Mouse (Mus musculus): ENCODE measurements around the gene Gys2. TPM values are rescaled to one million over a fixed set of nuclear protein-coding genes. Genes with fewer than 3 reads are reported as not detected.
"Not testable (repeated sequence)": the region's sequence is repeated elsewhere in the genome, so short reads cannot be mapped to it uniquely, and the experiment has no call there.

Gene Gys2
- polyA plus RNA-seq (2015; fragmentation: Nextera tagmentation; extraction: Ambion mirVana) = 1.6 and 4.4 TPM in 2 replicates

GRCm38 (mm10) chr6:142472801-142473203, at the start of gene Gys2:
Gene Gys2 (minus strand): TSS chr6:142473109.
- Histone ChIP-seq H3K9me3 (no peaks in the 10 kb centered on the region), H3K4me1 (no peaks in the 10 kb centered on the region), H3K4me2 (no peak within 1 kb of the TSS), H3K9ac (no peak within 1 kb of the TSS), H3K36me3 (no peaks in the 10 kb centered on the region), H3K4me3 (replicated peaks) (no peak within 1 kb of the TSS), H3K27ac (no peak within 1 kb of the TSS), H3K27me3 (replicated peaks) (no peaks in the 10 kb centered on the region)
- 64% methylated on average over 4 of the region's 4 CpGs for WGBS
- no peak for ATAC-seq (ENCODE audit: insufficient read depth, low FRiP score, low read depth)

DNA sequence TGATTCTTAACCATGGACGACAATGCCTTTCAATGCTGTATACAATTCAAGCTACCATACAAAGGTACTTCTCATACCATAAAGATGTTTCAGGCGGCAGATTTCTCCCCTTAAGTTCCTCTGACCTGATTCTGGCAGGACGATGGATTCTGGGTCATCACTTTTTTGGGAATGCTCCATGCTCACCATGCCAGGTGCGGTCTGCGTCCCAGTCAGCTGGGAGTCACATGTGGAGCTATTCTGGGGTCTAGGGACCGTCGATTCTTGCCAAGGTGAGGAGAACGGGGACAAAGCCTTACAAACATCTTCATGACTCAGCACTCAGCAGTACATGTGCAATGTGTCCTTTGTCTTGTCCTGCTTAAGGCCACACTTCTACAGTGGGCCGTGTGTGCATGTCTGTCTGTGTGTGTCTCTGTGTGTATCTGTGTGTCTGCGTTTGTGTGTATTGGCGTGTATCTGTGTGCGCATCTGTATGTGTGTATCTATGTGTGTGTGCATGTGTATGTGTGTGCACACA, 48.7 kb upstream of the Gys2 start:
- Histone ChIP-seq H3K36me3 (no peaks in the 10 kb centered on the region), H3K9ac (no peak overlapping the region), H3K4me2 (no peak overlapping the region), H3K27me3 (replicated peaks) (no peaks in the 10 kb centered on the region), H3K4me1 (peaks cover 3% of the 10 kb centered on the region; the same call in 1 of the 2 replicates), H3K4me3 (replicated peaks) (no peak overlapping the region), H3K9me3 (no peaks in the 10 kb centered on the region), H3K27ac (no peak overlapping the region)
- WGBS = 80% methylated on average over 12 of the region's 12 CpGs
- no peak for ATAC-seq (ENCODE audit: insufficient read depth, low FRiP score, low read depth)

- H3K9me3 ChIP-seq = no peaks in the 10 kb centered on the region
- no peak overlapping the region for H3K4me3 ChIP-seq (replicated peaks)
- no peak overlapping the region for H3K9ac ChIP-seq
- H3K36me3 ChIP-seq = no peaks in the 10 kb centered on the region
- no peak overlapping the region for H3K4me2 ChIP-seq
- H3K27ac ChIP-seq = no peak overlapping the region
- 17% methylated on average over 6 of the region's 6 CpGs for WGBS
- H3K4me1 ChIP-seq = no peaks in the 10 kb centered on the region
- no peaks in the 10 kb centered on the region for H3K27me3 ChIP-seq (replicated peaks)
- 0 out of 2 replicates have a peak, but pooled peaks have one; percentile 9 for ATAC-seq (ENCODE audit: insufficient read depth, low FRiP score, low read depth)
Observed at GRCm38 (mm10) chr6:142519110-142519509, 46.2 kb upstream of the Gys2 start.

- WGBS = 66% methylated on average over 9 of the region's 9 CpGs
Observed at GRCm38 (mm10) chr6:142515379-142515778, 42.5 kb upstream of the Gys2 start.

DNA sequence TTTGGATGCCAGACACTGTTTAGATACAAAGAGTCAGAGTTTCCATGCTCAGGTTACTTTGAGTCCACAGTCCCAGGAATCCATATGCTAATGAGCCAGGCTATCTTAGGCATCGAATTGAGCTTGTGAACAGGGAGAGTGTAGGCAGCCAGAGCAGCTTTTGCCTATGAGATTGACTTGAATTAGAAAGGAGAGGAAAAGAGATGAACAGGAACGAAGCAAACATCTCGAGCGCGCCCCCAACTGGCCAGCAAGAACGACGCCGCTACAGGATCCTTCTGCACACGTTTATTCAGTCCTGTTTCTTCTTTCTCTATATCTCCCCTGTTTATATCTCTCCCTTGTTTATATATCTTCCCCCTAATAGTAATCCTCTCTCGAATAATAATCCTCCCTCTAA, 42.0 kb upstream of the Gys2 start:
- Histone ChIP-seq H3K9me3 (no peaks in the 10 kb centered on the region), H3K4me2 (no peak overlapping the region), H3K27me3 (replicated peaks) (no peaks in the 10 kb centered on the region), H3K36me3 (no peaks in the 10 kb centered on the region), H3K4me1 (no peaks in the 10 kb centered on the region), H3K4me3 (replicated peaks) (no peak overlapping the region), H3K27ac (no peak overlapping the region), H3K9ac (no peak overlapping the region)
- WGBS = 2% methylated on average over 10 of the region's 10 CpGs
- no peak for ATAC-seq (ENCODE audit: insufficient read depth, low FRiP score, low read depth)

More at GRCm38 (mm10) chr6:142515379-142515778, 42.5 kb upstream of the Gys2 start:
- not testable (repeated sequence) for H3K27ac ChIP-seq; ATAC-seq (ENCODE audit: insufficient read depth, low FRiP score, low read depth); H3K4me1 ChIP-seq; H3K4me2 ChIP-seq; H3K27me3 ChIP-seq (replicated peaks); H3K36me3 ChIP-seq; H3K9me3 ChIP-seq; H3K9ac ChIP-seq; H3K4me3 ChIP-seq (replicated peaks)

DNA sequence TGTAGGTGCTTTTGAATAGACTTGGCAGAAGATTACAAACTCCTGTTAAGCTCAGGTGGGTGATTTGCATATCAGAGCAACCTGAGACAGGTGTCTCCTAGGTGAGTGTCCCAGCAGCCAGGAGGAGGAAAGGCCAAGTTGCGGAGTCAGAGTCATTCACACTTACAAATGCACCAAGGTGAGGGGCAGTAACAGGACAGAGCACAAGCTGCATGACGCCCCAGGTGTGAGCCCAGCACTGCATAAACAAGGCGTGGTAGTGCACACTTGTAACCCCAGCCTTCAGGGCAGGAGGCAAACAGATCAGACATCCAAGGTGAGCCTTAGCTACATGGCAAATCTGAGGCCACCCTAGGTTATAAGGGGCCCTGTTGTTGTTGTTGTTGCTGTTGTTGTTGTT, 40.0 kb upstream of the Gys2 start:
- WGBS = 45% methylated on average over 3 of the region's 3 CpGs

DNA sequence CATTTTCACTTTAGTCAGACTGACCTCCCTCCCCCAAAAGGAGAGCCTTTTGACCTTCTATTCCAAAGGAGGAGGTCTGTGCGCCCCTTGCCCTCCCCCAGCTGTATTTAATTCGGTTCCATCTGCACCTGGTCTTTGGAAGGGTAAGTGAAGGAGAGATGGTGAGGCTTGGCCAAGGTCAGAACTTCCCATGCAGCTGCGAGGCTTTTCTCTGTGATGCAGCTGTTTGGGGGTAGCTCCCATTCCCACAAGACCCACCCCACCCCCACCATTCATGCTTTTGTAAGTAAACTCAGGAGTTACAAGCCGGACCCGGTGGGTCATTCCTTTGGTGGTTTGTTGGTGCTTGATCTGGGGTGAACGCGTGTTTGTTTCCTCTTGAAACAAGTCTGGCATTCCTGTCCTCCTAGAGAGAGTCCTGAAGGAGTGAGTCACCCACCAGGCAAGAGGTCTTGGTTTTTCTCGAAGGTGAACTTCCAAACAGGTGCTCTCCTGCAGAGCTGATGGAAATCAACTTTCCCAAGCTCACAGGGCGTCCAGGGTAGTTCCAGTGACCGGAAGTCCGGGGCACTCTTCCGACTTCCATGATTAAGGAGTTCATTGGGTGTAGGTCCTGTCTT, 38.7 kb upstream of the Gys2 start:
- WGBS = 28% methylated on average over 12 of the region's 12 CpGs
- no peak overlapping the region for H3K9ac ChIP-seq
- H3K36me3 ChIP-seq = no peaks in the 10 kb centered on the region
- H3K27me3 ChIP-seq (replicated peaks) = no peaks in the 10 kb centered on the region
- H3K27ac ChIP-seq = no peak overlapping the region
- H3K4me2 ChIP-seq = no peak overlapping the region
- H3K4me1 ChIP-seq = 0 out of 2 replicates have a peak, but pooled peaks cover 2% of the 10 kb centered on the region
- H3K9me3 ChIP-seq = no peaks in the 10 kb centered on the region
- no peak for ATAC-seq (ENCODE audit: insufficient read depth, low FRiP score, low read depth)
- no peak overlapping the region for H3K4me3 ChIP-seq (replicated peaks)

More for the DNA sequence above, 40.0 kb upstream of the Gys2 start:
- Histone ChIP-seq H3K4me1 (0 out of 2 replicates have a peak, but pooled peaks cover 2% of the 10 kb centered on the region), H3K4me3 (replicated peaks) (no peak overlapping the region), H3K4me2 (no peak overlapping the region), H3K36me3 (no peaks in the 10 kb centered on the region), H3K27ac (no peak overlapping the region), H3K9me3 (no peaks in the 10 kb centered on the region), H3K9ac (no peak overlapping the region), H3K27me3 (replicated peaks) (no peaks in the 10 kb centered on the region)
- no peak for ATAC-seq (ENCODE audit: insufficient read depth, low FRiP score, low read depth)

DNA sequence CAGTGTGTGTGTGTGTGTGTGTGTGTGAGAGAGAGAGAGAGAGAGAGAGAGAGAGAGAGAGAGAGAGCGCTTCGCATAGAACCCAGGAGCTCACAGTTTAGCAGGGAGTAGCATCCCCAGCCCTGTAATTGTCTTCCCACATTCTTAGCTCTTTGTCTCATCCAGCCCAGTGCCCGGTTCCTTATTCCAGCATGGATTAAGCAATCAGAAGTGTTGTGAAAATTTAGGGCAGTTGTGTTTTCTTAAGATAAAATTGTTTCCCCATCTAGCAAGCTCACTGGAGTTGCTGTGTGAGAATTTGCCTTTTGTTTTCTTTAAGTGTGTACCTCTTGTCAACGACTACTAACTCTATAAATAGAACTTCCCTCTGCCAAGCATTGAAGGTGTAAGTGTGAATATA, 35.8 kb upstream of the Gys2 start:
- 48% methylated on average over 4 of the region's 4 CpGs for WGBS
- H3K4me1 ChIP-seq = 0 out of 2 replicates have a peak, but pooled peaks cover 2% of the 10 kb centered on the region
- no peak for ATAC-seq (ENCODE audit: insufficient read depth, low FRiP score, low read depth)
- H3K4me3 ChIP-seq (replicated peaks) = no peak overlapping the region
- no peaks in the 10 kb centered on the region for H3K27me3 ChIP-seq (replicated peaks)
- no peak overlapping the region for H3K4me2 ChIP-seq
- H3K9me3 ChIP-seq = no peaks in the 10 kb centered on the region
- no peak overlapping the region for H3K27ac ChIP-seq
- H3K9ac ChIP-seq = no peak overlapping the region
- no peaks in the 10 kb centered on the region for H3K36me3 ChIP-seq

DNA sequence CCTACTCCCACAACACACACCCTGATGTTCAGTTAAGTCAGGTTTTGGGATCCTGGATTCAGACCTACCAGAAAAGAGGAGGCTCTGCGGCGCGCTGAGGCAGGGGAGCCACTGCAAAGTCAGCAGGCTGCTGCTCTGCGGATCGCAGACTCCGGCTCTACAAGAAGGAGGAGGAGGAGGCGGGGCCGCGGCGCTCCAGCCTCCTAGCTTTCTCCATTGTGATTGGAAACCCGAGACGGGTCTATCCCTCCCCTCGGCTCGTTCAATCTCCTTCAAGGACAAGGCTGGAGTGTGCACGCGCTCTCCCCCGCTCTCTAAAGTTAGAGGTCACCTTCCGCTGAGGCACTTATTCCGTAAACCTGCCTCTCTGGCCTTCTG, 34.9 kb upstream of the Gys2 start, which contains the start of gene Ldhb:
TSS of gene Ldhb (minus strand) at position 173 of the 378 bp plus-strand sequence.
- no peaks in the 10 kb centered on the region for H3K36me3 ChIP-seq
- H3K4me3 ChIP-seq (replicated peaks) = peak within 1 kb of the TSS; percentile 50
- H3K9ac ChIP-seq = peak within 1 kb of the TSS; percentile 14
- under 1% methylated on average over 19 of the region's 19 CpGs for WGBS
- 0 out of 2 replicates have a peak, but pooled peaks cover 2% of the 10 kb centered on the region for H3K4me1 ChIP-seq
- H3K27ac ChIP-seq = peak within 1 kb of the TSS; percentile 49; the same call in 1 of the 2 replicates
- peak; percentile 96 for ATAC-seq (ENCODE audit: insufficient read depth, low FRiP score, low read depth)
- H3K27me3 ChIP-seq (replicated peaks) = no peaks in the 10 kb centered on the region
- H3K9me3 ChIP-seq = no peaks in the 10 kb centered on the region
- peak within 1 kb of the TSS; percentile 88 for H3K4me2 ChIP-seq

DNA sequence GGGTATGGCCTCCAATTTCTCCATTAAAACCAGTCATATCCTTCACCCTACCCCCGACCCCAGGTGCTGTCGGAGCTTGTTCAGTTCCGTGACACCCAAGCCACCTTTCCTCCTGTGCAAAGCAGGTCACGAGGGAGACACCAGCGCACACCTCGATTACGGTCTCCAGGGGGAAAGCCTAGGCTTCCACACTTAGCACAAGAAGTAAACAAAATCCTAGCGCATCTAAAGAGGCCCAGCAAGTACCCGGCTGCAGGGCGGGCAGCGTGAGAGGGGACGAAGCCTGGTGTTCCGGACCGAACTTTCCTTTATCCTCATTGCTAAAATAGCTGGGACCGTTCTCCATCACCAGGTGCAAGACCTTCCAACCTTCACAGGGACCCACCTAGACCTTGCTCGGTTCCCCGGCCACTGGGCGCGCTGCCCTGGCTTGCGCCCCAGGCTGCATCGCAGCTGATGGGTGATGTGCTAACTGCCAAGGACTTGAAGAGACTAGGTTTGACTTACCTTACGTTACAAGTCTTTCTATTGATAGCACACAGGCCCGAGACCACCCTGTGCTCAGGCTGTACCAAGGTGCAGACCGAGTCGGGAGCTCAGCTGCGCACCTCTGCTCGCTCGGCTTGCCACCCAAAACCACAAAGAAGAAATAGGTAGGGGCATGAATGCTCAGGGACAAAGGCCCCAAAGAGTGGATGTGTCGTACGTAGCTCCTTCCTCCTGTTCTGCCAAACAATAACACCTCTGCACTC, 34.3 kb upstream of the Gys2 start:
- ATAC-seq (ENCODE audit: insufficient read depth, low FRiP score, low read depth) = peak; percentile 34
- Histone ChIP-seq H3K36me3 (no peaks in the 10 kb centered on the region), H3K4me1 (0 out of 2 replicates have a peak, but pooled peaks cover 2% of the 10 kb centered on the region), H3K9me3 (no peaks in the 10 kb centered on the region), H3K4me2 (peak overlapping the region; percentile 88), H3K9ac (peak overlapping the region; percentile 14), H3K27ac (peak overlapping the region; percentile 38; the same call in 1 of the 2 replicates), H3K27me3 (replicated peaks) (no peaks in the 10 kb centered on the region), H3K4me3 (replicated peaks) (peak overlapping the region; percentile 50)
- 3% methylated on average over 30 of the region's 30 CpGs for WGBS

- Histone ChIP-seq H3K27ac (no peak overlapping the region), H3K27me3 (replicated peaks) (no peaks in the 10 kb centered on the region), H3K9me3 (no peaks in the 10 kb centered on the region), H3K36me3 (no peaks in the 10 kb centered on the region), H3K4me1 (0 out of 2 replicates have a peak, but pooled peaks cover 2% of the 10 kb centered on the region), H3K9ac (peak overlapping the region; percentile 14; the same call in 1 of the 2 replicates), H3K4me3 (replicated peaks) (peak overlapping the region; percentile 50), H3K4me2 (peak overlapping the region; percentile 88)
- ATAC-seq (ENCODE audit: insufficient read depth, low FRiP score, low read depth) = no peak
- WGBS = 11% methylated on average over 10 of the region's 10 CpGs
Observed at GRCm38 (mm10) chr6:142506338-142507032, 33.6 kb upstream of the Gys2 start.
